Mouse (Mus musculus) limb, embryonic 14.5 days (tissue): Measurements from ENCODE around the gene Arf3. TPM values are rescaled to one million over a fixed set of nuclear protein-coding genes. Genes with fewer than 3 reads are reported as not detected.

Experiments used
- ATAC-seq: fragments of 200-750 bp; cut with Nextera tagmentation; 2 replicates; pipeline ENCODE4 v1.8.0; 2017; ENCODE audit warnings: low read depth, moderate number of reproducible peaks, moderate TSS enrichment; ENCODE audit not compliant: low FRiP score
- DNase-seq: peaks from one replicate; pipeline ENCODE4 v3.0.0-alpha.2; 2015; ENCODE audit warnings: low spot score
- H3K27ac ChIP-seq: fragments of 300-500 bp; sonication (generic); replicated peaks from 2 replicates; pipeline ENCODE4 v1.5.1; 2014; ENCODE audit warnings: low read depth, mild to moderate bottlenecking, low read length, moderate library complexity, mixed read lengths
- H3K27me3 ChIP-seq: fragments of 300-500 bp; sonication (generic); 2 replicates; pipeline ENCODE4 v1.6.1; 2014; ENCODE audit warnings: low read length, mixed read lengths; ENCODE audit not compliant: control insufficient read depth, insufficient read depth
- H3K36me3 ChIP-seq: fragments of 300-500 bp; sonication (generic); 2 replicates; pipeline ENCODE4 v1.6.1; 2014; ENCODE audit warnings: mild to moderate bottlenecking, low read length, moderate library complexity, mixed read lengths; ENCODE audit not compliant: control insufficient read depth, insufficient read depth
- H3K4me1 ChIP-seq: fragments of 300-500 bp; sonication (generic); 2 replicates; pipeline ENCODE4 v1.6.1; 2014; ENCODE audit warnings: antibody characterized with exemption, low read length, mixed read lengths; ENCODE audit not compliant: control insufficient read depth, insufficient read depth
- H3K4me2 ChIP-seq: fragments of 300-500 bp; sonication (generic); replicated peaks from 2 replicates; pipeline ENCODE4 v1.6.1; 2014; ENCODE audit warnings: low read depth, mild to moderate bottlenecking, low read length, moderate library complexity; ENCODE audit not compliant: severe bottlenecking
- H3K4me3 ChIP-seq: fragments of 300-500 bp; sonication (generic); replicated peaks from 2 replicates; pipeline ENCODE4 v1.5.1; 2014; ENCODE audit warnings: low read length
- H3K9ac ChIP-seq: fragments of 300-500 bp; sonication (generic); 2 replicates; pipeline ENCODE4 v1.6.1; 2014; ENCODE audit warnings: mild to moderate bottlenecking, low read depth, low read length, moderate library complexity; ENCODE audit not compliant: severe bottlenecking
- H3K9me3 ChIP-seq: fragments of 300-500 bp; sonication (generic); 2 replicates; pipeline ENCODE4 v1.6.1; 2016; ENCODE audit warnings: low read length; ENCODE audit not compliant: control insufficient read depth
- POLR2A ChIP-seq: fragments of 200-500 bp; IDR thresholded peaks from 2 replicates; pipeline ENCODE4 v1.8.0; 2012; ENCODE audit warnings: inconsistent platforms, mild to moderate bottlenecking, moderate library complexity, borderline replicate concordance; ENCODE audit not compliant: insufficient read depth, insufficient read length; ENCODE audit errors: extremely low read depth
- WGBS: fragments of 180-500 bp; shearing (Covaris S2); extraction: QIAGEN DNeasy Blood & Tissue Kit; methylation state at CpG from one replicate; pipeline ENCODE4 v1.1.7; 2014; 5-methylcytosine and 5-hydroxymethylcytosine counted together
- polyA plus RNA-seq, 2 experiments: library from polyadenylated mRNA; depleted of rRNA in 1 of 2; stranded (reverse) in 1 of 2; unstranded in 1 of 2; fragments of >200 nt; fragmentation: Nextera tagmentation in 1 of 2; extraction: Ambion mirVana in 1 of 2; gene quantifications; 2 replicates each; pipeline versions ENCODE4 v1.2.1 to v1.2.3; 2012 to 2014

The Arf3 gene
- polyA plus RNA-seq, 2 experiments = 37.4 to 75.0 TPM

- Histone ChIP-seq H3K4me1 (no peaks in the 10 kb centered on the region), H3K9ac (0 out of 2 replicates have a peak within 1 kb of the TSS, but pooled peaks have one; percentile 40), H3K4me2 (peak within 1 kb of the TSS; percentile 57), H3K27ac (no peak within 1 kb of the TSS), H3K36me3 (no peaks in the 10 kb centered on the region), H3K27me3 (no peaks in the 10 kb centered on the region), H3K9me3 (no peaks in the 10 kb centered on the region), H3K4me3 (peak within 1 kb of the TSS; percentile 36)
- no peak for TF ChIP-seq POLR2A
- WGBS = 16% methylated on average over 16 of the region's 16 CpGs
- peak; percentile 89 for DNase-seq
- ATAC-seq = peak; percentile 63; the same call in 1 of the 2 replicates
Measured at GRCm38 (mm10) chr15:98707766-98708372, 55.1 kb downstream of the Arf3 start, which contains the start of gene Ccdc65. Ccdc65 (plus strand) TSS chr15:98708207.

DNA sequence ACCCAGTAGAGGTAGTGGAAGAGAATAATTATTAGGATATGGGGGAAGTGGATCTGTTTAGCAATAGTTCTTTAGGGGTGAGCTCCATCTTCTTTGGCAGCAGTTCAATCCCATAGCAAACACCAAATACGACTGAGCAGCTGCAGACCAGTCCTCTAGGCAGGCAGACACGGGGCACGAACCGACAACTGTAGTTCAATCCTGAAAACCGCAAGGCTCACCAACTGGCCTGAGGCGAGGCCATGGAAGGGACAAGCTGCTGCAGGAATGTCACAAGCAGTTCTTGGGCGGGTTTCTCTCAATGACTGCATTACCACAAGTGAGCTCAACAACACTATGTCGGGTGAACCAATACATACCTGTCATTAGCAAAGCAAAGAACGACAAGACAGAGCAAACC, 58.7 kb downstream of the Arf3 start:
- Histone ChIP-seq H3K9me3 (no peaks in the 10 kb centered on the region), H3K27me3 (peaks cover 13% of the 10 kb centered on the region; the same call in 1 of the 2 replicates), H3K36me3 (no peaks in the 10 kb centered on the region), H3K4me3 (no peak overlapping the region), H3K27ac (no peak overlapping the region), H3K9ac (no peak overlapping the region), H3K4me1 (no peaks in the 10 kb centered on the region), H3K4me2 (no peak overlapping the region)
- no peak for DNase-seq
- ATAC-seq = no peak
- 44% methylated on average over 9 of the region's 9 CpGs for WGBS
- TF ChIP-seq POLR2A = no peak

DNA sequence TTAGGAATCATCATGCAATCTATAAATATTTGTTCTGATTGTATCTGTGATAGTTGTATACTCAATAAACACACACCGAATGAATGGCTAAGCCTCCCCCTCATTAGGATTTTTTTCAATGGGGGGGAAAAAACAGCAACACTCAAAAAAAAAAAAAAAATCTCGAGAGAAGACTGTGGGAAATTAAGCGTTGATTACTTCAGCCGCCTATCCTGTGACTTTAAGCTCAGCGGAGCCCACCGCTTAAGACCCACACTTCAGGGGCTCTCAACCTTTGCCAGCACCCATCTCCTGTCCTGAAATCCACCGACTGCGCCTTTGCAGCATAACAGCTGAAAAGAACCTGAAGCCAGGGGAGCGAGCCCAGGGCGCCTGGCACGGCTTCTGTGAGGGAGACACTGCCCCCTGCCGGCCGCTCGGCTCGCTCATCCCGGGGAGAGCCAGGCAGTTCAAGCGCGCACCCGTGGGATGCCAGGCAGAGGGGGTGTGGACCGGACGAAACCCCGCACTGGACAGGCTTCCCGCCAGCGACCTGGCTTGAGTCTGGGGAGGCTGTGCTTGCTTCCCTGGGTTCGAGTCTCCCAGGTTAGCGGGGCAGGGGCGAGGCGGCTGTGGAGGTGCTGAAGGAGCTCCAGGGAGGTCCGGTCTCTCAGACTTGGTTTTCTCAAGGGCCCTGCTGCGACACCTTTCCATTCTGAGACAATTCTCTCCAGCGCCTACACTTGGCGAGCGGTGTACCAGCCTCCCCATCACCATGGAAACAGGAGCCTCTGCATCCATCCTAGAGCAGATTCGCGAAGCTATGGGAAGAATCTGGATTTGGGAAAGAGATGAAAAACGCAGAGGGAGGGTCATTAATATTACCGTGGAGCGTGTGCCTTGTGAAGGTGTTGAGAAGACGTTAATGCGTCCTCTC, 63.6 kb downstream of the Arf3 start:
- Histone ChIP-seq H3K4me3 (peak overlapping the region; percentile 29), H3K9me3 (no peaks in the 10 kb centered on the region), H3K4me2 (peak overlapping the region; percentile 52), H3K27ac (no peak overlapping the region), H3K9ac (no peak overlapping the region), H3K4me1 (no peaks in the 10 kb centered on the region), H3K36me3 (no peaks in the 10 kb centered on the region), H3K27me3 (peaks cover 13% of the 10 kb centered on the region; the same call in 1 of the 2 replicates)
- 6% methylated on average over 35 of the region's 40 CpGs for WGBS
- DNase-seq (peak; percentile 79), ATAC-seq (peak; percentile 75)
- TF ChIP-seq POLR2A = no peak

- peaks cover 10% of the 10 kb centered on the region; the same call in 1 of the 2 replicates for H3K27me3 ChIP-seq
- H3K9ac ChIP-seq = no peak overlapping the region
- no peak for TF ChIP-seq POLR2A
- DNase-seq (no peak), ATAC-seq (no peak)
- no peak overlapping the region for H3K27ac ChIP-seq
- 48% methylated on average over 8 of the region's 8 CpGs for WGBS
- H3K4me2 ChIP-seq = no peak overlapping the region
- H3K36me3 ChIP-seq = no peaks in the 10 kb centered on the region
- no peaks in the 10 kb centered on the region for H3K9me3 ChIP-seq
- H3K4me3 ChIP-seq = no peak overlapping the region
- peaks cover 6% of the 10 kb centered on the region; the same call in 1 of the 2 replicates for H3K4me1 ChIP-seq
Measured at GRCm38 (mm10) chr15:98696216-98696615, 66.8 kb downstream of the Arf3 start.

- H3K36me3 ChIP-seq = no peaks in the 10 kb centered on the region
- H3K9ac ChIP-seq = no peak overlapping the region
- peaks cover 6% of the 10 kb centered on the region; the same call in 1 of the 2 replicates for H3K4me1 ChIP-seq
- H3K27me3 ChIP-seq = peaks cover 10% of the 10 kb centered on the region; the same call in 1 of the 2 replicates
- no peak for TF ChIP-seq POLR2A
- H3K4me3 ChIP-seq = no peak overlapping the region
- ATAC-seq = no peak
- H3K9me3 ChIP-seq = no peaks in the 10 kb centered on the region
- DNase-seq = no peak
- WGBS = 40% methylated on average over 9 of the region's 9 CpGs
- H3K4me2 ChIP-seq = no peak overlapping the region
- no peak overlapping the region for H3K27ac ChIP-seq
Measured at GRCm38 (mm10) chr15:98695726-98696125, 67.3 kb downstream of the Arf3 start.
